Comparison of ENCODE assay signal across 8 mouse cellular contexts in genomic region chr14:101942971-101943370, GRCm38 (mm10).
DNase-seq lines count a peak whose midpoint lies in the region; ATAC-seq lines count a peak whose summit lies in the region.

No protein-coding gene starts in this region.

- H3K9ac ChIP-seq in embryonic facial prominence, embryonic 11.5 days (replicated peaks; ENCODE audit: low read length) = peak overlapping the region; percentile 37; the same call in 1 of the 2 replicates
- H3K9ac ChIP-seq in heart, embryonic 15.5 days = no peak overlapping the region
- no peak overlapping the region for H3K9ac ChIP-seq in stomach, embryonic 15.5 days

- H3K4me1 ChIP-seq in embryonic facial prominence, embryonic 11.5 days (ENCODE audit: control insufficient read depth, insufficient read depth, low read length) = no peaks in the 10 kb centered on the region
- 0 out of 2 replicates have a peak, but pooled peaks cover 3% of the 10 kb centered on the region for H3K4me1 ChIP-seq in heart, embryonic 15.5 days (replicated peaks)
- H3K4me1 ChIP-seq in stomach, embryonic 15.5 days = no peaks in the 10 kb centered on the region

- H3K4me2 ChIP-seq in embryonic facial prominence, embryonic 11.5 days (ENCODE audit: low read depth, low read length) = no peak overlapping the region
- peak overlapping the region; percentile 46 for H3K4me2 ChIP-seq in heart, embryonic 15.5 days
- H3K4me2 ChIP-seq in stomach, embryonic 15.5 days = peak overlapping the region; percentile 44

- no peaks in the 10 kb centered on the region for H3K9me3 ChIP-seq in embryonic facial prominence, embryonic 11.5 days (replicated peaks; ENCODE audit: control insufficient read depth, low read length)
- H3K9me3 ChIP-seq in heart, embryonic 15.5 days (replicated peaks) = no peaks in the 10 kb centered on the region
- H3K9me3 ChIP-seq in stomach, embryonic 15.5 days = no peaks in the 10 kb centered on the region

- no peaks in the 10 kb centered on the region for H3K36me3 ChIP-seq in embryonic facial prominence, embryonic 11.5 days (replicated peaks; ENCODE audit: control insufficient read depth, insufficient read depth, low read depth, low read length)
- H3K36me3 ChIP-seq in heart, embryonic 15.5 days = no peaks in the 10 kb centered on the region
- H3K36me3 ChIP-seq in stomach, embryonic 15.5 days = no peaks in the 10 kb centered on the region

- 10% methylated on average over 4 of the region's 4 CpGs for WGBS in embryonic facial prominence, embryonic 11.5 days
- 6% methylated on average over 4 of the region's 4 CpGs for WGBS in heart, embryonic 15.5 days
- 7% methylated on average over 4 of the region's 4 CpGs for WGBS in stomach, embryonic 15.5 days

- H3K27ac ChIP-seq in embryonic facial prominence, embryonic 11.5 days (replicated peaks; ENCODE audit: low read depth, low read length) = no peak overlapping the region
- no peak overlapping the region for H3K27ac ChIP-seq in heart, embryonic 15.5 days
- no peak overlapping the region for H3K27ac ChIP-seq in stomach, embryonic 15.5 days

- peak; percentile 54 for DNase-seq in layer of hippocampus, adult 11-12 months (ENCODE audit: low spot score)
- DNase-seq in layer of hippocampus, postnatal 25 days (ENCODE audit: extremely low spot score in 1 of 2, low spot score in 1 of 2) = no peak
- DNase-seq in NIH3T3 (ENCODE audit: low read depth) = peak; percentile 87
- peak; percentile 86 for DNase-seq in embryonic facial prominence, embryonic 11.5 days (ENCODE audit: low spot score)
- DNase-seq in kidney, postnatal 14 days = peak; percentile 62
- peak; percentile 86 for DNase-seq in mesoderm, embryonic 11.5 days (ENCODE audit: low read depth, low spot score)

- ATAC-seq in embryonic facial prominence, embryonic 11.5 days (replicated peaks; ENCODE audit: insufficient number of reproducible peaks, low FRiP score, low TSS enrichment, low read depth) = no peak
- ATAC-seq in heart, embryonic 15.5 days (replicated peaks; ENCODE audit: insufficient number of reproducible peaks, insufficient read depth, low FRiP score, low read depth) = no peak
- ATAC-seq in stomach, embryonic 15.5 days (ENCODE audit: insufficient read depth, low FRiP score, low read depth) = no peak

- no peaks in the 10 kb centered on the region for H3K27me3 ChIP-seq in embryonic facial prominence, embryonic 11.5 days (ENCODE audit: control insufficient read depth, insufficient read depth, low read length)
- no peaks in the 10 kb centered on the region for H3K27me3 ChIP-seq in heart, embryonic 15.5 days
- no peaks in the 10 kb centered on the region for H3K27me3 ChIP-seq in stomach, embryonic 15.5 days (replicated peaks)

- H3K4me3 ChIP-seq in embryonic facial prominence, embryonic 11.5 days (ENCODE audit: low read depth, low read length) = no peak overlapping the region
- H3K4me3 ChIP-seq in heart, embryonic 15.5 days = no peak overlapping the region
- no peak overlapping the region for H3K4me3 ChIP-seq in stomach, embryonic 15.5 days (replicated peaks)

Comparison
In these comparisons a context has a peak if more than half of its experiments do, and no peak if none do; other contexts are left out.
1. DNase-seq: peak in layer of hippocampus, adult 11-12 months (single experiment), NIH3T3 (single experiment), embryonic facial prominence, embryonic 11.5 days (single experiment), kidney, postnatal 14 days (single experiment) and mesoderm, embryonic 11.5 days (single experiment); none in layer of hippocampus, postnatal 25 days (0 of 2).